Mouse (Mus musculus) induced T-regulatory cell, adult 2 months (primary cell): ENCODE data around the gene Atg4b.
"Not testable (repeated sequence)": the region's sequence is repeated elsewhere in the genome, so short reads cannot be mapped to it uniquely, and the experiment has no call there.

Experiments used
- DNase-seq: peaks from one replicate; pipeline ENCODE4 v3.0.0-alpha.2; 2012; ENCODE audit warnings: low read depth

Gene Atg4b

DNA sequence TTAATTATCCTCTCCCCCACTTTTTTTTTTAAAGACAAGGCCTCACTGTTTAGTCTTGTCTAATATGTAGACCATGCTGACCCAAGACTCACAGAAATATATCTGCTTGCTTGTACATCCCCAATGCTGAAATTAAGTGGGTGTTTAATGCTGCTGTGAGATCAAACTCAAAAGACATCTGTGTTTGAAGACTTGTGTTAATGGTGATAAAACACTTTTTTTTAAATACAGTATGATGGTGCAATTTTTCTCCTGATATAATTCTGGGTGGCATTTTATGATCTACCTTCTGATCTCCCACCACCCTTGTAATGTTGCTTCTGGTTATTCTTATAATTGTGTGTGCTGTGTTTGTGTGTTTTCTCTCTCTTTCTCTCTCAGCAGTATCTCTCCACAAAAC lies 4.9 kb downstream of the Atg4b start:
- peak; percentile 7 for DNase-seq

DNA sequence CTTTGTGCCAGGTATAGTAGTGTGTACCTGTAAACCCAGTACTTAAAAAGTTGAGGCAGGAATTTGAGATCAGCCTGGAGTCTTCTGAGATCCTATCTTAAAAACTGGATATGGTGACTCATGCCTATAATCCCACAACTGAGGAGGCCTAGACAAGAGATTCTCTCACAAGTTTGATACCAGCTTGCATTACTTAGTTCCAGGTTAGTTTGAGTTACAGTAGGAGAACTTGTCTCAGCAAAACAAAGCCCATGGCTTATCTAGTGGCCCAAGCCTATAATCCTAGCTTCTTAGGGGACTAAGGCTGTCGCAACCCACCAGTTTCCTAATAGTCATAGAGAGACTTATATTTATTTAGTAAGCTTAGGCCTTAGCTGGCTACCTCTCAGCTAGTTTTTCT lies 8.8 kb downstream of the Atg4b start:
- no peak for DNase-seq

DNA sequence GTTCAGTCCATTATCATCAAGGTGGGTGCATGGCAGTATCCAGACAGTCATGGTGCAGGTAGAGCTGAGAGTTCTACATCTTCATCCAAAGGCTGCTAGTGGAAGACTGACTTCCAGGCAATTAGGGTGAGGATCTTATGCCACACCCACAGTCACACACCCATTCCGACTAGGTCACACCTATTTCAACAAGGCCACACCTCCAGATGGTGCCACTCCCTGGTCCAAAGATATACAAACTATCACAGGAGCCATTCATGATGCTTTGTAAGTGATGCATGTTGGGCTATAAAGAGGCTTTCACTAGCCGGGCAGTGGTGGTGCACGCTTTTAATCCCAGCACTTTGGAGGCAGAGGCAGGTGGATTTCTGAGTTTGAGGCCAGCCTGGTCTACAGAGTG lies 12.2 kb downstream of the Atg4b start:
- not testable (repeated sequence) for DNase-seq

DNA sequence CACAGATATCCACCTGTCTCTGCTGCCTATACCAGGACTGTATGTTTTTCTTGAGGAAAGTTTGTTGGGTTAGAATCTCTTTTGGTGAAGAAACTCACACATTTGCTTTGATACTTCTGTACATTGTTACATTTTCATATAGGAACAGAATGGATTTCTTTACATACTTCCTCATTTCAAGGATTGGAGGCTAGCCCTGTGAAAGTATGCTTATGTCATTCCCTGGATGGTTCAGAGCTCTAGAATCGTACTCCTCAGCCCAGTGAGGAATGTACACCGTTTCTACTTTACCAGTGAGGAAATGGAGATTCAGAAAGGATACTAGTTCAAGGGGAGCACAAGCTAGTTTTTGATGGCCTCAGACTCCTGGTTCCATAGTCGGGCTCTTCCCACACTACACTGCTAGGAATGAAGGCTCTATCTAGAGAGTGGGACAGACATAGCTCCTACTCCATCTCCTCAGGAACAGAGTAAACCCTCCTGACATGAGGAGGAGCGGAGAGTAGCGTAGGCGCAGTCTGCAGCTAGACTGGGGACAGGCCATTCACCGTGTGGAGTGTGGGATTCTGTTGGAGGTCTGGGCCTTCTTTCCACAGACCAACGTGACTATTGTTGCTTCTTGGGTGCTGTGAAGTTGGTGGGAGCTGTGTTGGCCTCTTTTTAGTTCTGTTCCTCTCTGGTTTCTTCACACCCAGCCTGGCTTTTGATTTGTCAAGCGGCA lies 13.7 kb downstream of the Atg4b start:
- no peak for DNase-seq

DNA sequence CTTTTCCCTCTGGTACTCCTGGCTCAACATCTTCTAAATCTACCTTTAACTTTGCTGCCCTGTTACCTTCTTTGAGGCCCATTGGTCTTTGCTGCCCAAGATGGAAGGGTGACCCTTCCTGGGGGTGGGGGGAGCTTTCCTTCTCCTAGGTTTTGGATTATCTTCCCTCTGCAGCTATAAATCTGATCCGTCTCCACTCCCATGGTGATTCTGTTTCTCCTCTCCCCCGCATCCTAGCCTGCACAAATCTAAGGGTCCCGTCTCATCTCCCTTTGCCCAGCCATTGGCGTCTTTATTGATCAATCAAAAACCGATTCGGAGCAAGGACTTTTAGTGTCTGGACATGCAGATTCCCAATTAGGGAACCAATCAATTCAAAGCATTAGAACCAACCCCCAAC lies 16.3 kb downstream of the Atg4b start:
- DNase-seq = no peak

DNA sequence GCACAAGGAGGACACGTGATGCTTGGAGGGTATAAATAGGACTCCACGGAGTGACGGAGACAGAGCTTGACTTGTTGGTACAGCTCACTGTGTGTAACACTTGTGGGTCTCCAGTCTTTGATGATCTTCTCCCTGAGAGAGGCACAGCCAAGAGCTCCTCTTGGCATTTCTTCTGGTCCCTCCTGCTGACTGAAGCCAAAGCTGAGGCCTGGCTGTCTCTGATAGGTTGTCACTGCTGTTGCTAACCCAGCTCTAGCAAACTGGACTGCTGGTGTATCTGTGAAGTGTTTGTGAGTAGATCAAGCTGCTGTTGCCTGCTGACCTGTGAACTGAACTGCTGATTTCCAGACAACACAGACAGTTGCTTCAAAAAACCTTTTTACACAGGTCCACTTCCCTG lies 18.6 kb downstream of the Atg4b start:
- DNase-seq = no peak

DNA sequence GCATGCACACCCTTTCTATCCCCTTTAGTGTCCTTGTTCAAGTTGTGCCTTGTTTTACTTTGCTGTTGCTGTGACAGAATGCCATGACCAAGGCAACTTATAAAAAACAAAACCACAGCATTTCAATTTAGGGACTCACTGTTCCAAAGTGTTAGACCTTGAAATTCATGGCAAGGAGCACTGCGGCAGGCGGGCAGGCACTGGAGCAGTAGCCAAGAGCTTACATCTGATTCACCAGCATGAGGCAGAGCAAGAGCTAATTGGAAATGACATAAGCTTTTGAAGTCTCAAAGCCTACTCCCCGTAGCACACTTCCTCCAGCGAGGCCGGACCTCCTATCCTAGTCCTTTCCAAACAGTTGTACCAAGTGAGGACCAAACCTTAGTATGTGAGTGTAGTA lies 25.4 kb downstream of the Atg4b start:
- DNase-seq = no peak

DNA sequence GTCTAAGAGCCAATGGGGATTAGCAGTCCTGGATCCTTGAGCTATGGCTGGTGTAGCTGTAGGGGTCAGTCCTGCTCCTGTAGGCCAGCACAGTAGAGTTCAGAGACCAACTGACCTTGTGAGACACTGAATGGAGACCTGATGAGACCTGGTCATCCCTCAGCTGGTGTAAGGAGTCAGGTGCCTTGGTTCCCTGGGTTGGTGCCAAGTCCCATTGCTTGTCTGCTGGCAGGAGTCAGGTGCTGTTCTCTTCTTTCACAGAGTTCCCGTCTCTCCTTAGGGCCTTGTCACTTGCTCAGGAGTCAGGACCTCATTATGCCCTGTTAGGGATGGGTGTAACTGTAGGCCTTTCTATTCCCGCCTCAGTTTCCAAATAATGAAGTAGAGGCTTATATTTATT lies 35.6 kb downstream of the Atg4b start:
- DNase-seq = no peak

DNA sequence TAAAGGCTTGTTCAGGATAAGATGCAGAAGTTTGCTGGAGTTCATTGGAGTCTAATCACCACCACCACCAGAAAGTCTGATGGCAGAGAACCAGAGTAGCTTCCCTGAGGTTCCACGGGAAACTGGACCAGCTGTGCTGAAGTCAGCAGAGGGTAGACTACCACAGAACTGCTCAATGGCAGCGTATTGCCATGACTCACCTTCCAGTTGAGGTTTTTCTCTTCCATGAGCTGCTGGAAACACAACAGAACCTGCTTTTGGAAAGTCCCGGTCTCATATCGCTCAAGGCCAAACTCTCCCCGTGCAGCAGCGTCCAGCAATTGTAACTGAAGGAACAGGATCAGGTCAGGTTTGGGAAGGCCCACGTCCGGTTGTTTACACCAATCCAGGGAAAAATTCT lies 43.2 kb downstream of the Atg4b start:
- no peak for DNase-seq

DNA sequence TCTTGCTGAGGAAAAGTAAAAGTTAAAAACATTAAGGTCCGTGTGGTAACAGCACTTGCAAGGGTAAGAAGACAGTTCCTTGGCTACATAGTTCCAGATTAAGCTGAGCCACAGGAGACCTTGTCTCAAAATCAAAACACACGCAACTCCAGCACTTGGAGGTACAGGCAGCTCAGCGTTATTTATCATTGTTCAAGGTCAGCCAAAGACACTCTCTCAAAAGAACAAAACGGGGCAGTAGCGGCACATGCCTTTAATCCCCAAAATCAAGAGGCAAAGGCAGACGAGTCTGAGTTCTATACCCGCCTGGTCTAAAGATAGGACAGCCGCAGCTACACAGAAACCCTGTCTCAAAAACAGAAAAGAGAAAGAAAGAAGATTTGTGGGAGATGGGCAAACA lies 44.6 kb downstream of the Atg4b start:
- no peak for DNase-seq

DNA sequence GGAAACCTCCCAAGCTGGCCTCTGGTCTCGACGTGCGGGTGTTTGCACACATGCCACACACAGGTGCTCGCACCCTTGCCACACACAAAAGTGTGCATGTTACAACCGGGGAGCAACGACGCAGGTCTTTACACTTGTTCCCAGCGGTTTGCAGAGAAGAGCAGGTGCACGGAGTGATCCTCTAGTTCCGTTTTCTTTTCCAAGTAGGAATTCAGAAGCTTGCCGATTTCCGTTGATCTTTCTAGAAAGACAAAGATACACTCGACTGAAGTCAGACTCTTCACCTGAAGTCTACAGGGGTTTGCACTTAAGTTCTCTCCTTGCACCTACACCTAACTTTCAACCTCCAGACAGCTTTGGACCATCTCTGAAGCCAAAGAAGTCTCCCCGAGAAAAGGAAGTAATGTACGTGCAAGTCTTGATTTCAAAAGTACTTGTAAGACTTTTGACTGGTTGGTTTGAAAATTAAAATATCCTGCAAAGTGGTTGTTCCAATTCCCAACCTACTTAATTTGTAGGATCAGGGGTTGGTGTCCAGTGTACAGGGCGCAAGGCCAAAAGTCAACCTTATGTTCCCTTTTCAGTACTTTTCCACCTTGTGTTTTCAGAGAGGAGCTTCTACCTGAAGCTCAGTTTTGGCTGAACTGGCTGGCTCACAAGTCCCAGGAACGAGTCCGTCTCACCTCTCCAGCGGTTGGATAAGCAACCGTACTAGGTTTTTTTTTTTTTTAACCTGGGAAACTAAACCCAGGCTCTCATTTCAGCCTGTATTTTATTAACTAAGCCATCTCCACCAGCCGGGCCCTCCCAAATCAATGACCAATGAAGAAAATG lies 49.6 kb downstream of the Atg4b start:
- peak; percentile 41 for DNase-seq

DNA sequence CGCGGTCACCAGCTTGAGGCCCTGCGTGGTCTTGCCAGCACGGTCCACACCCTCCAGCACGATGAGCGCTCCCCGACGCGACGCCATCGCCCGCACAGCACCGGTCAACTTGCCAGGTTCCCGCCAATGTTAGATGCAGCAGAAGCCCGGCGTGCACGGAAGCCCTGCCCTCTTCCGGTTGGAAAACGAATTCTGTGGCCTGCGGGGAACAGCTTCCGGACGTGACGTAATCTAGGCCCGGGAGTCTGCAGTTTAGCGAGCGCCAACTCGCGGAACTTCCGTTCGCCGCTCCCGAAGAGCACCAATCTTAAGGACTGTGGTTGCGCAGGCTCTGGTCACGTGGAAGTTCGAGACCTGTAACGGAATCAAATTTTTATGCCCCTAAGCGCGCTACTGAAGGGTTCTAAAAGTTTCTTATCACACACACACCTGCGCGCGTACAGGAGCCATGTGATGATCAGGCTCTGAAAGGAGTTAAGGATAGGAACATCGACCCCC lies 50.5 kb downstream of the Atg4b start, which contains the start of gene Dtymk:
Gene Dtymk (minus strand): TSS at position 194 of the 498 bp plus-strand sequence.
- peak; percentile 98 for DNase-seq

DNA sequence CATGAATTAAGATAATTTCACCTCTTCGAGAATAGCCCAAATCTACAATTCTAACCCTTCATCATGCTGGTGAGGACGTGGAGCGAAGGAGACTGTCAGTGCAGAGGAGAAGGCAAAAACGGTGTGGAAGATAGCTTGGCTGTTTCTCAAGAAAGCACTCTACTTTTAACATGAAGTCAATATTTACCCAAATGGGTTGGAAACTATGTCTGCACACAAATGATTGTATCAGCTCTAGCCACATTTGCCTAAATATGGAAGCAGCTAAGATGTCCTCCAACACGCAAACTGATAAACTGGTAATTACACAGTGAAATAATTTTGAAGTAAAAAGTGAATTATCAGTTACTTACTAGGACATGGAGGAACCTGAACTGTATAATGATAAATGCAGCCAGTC lies 51.5 kb downstream of the Atg4b start:
- peak; percentile 50 for DNase-seq

DNA sequence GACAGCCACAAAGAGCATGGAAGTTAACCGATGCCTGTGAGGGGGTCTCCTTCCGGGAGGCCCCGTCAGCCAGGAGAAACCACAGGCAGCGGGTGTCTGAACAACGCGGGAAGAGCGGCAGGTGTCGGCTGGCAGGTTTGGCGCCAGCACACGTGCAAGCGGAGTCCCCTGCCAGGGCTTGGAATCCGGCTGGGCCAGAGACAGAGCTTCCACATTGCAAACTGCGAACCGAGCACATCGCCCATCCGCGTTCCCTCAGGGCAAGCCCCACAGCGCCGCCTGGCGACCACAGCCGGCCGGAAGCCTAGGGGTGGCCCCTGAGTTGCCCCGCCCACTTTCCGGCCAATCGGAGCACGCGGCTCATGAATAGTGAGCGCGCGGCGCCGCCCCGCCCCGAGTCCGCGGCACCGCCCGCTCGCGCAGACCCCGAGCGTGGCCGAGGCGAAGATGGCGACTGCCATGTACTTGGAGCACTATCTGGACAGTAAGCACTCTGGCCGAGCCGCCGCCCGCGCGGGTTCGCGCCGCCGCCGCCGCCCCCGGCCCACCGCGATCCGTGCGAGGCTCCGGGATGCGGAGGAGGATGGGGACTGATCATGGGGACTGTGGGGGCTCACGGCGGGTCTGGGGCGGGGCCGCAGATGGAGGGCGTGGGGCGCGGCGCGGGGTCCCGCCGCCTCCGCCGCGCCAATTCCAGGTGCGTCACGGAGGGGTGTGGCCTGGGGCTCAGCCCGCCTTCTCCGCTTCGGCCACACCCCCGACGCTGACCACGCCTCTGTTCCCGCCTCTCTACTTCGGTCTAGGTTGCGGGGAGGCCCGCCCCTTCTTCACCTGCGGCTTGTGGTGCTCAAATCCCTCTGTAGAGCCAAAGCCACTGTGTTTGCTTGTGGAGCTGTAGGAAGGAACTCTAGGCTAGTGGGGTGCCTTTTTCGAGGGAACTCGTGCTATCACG lies 52.5 kb downstream of the Atg4b start, which contains the start of gene Ing5:
Gene Ing5 (plus strand): TSS at position 410 of the 952 bp plus-strand sequence.
- DNase-seq = peak; percentile 98

DNA sequence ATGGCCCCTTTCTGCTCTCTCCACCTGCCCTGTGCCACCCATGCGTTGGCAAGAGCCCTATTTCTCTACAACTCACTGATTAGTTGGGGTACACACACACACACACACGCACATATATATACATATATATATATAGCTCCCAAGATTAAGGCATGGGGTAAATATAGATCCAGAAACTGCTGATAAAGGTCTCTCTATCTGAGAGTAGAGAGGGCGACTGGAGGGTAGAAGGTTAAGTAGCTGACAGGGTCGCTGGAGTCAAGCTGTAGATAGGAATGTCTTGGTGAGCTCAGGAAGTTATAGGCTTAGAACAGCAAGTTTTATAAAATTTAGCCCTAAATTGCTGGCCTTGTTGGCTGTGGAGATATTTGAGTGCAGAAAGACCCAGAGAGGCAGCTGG lies 53.5 kb downstream of the Atg4b start:
- peak; percentile 19 for DNase-seq

DNA sequence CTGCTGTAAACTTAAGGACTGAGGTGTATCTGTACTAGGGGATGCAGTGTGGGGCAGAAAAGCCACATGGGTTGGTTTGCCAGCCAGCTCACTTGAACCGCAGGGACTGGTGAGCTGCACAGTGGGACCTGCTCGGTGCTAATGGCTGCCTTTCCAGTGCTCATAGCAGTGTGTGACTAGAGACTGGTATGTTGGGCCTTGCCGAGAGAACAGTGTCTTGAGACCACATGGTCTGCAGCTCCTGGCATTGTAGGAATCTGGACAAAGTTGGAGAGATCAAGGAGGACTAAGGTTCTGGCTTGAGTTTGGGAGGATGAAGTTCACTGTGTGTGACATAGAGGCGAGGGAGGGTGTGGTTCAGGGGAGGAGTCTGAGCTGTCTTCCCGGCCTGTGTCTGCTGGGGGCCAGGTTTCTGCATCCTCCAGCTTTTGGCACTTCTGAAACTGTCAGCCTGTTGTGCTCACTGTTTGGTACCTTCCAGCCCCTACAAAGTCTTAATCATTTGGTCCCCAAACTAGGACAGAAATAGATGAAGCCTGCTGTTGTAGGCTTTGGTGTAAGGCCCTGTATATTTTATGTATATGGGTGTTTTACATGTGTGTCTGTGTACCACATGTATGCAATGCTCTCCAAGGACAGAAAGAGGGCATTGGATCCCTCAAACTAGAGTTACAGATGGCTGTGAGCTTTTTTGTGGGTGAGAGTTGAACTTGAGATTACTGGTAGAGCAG lies 54.1 kb downstream of the Atg4b start:
- DNase-seq = peak; percentile 32

DNA sequence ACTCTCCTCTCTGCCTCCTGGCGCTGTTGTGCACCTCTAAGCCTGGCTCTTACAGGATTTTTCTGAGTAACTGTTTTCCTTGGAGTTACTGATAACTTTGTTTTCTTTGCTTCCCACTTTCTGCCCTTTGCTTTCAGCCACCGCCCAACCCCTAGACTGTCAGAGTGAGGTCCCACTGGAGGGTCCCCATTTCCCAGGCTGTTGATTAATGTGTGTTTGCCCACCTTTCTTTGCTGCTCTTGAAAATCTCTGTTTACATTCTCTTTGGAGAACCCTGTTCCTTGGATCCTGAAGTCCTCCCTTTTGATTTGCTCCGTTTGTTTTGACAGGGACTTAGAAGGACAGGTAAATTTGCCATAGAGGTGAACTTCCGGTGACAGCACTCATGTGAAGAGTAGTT lies 57.6 kb downstream of the Atg4b start:
- DNase-seq = no peak

DNA sequence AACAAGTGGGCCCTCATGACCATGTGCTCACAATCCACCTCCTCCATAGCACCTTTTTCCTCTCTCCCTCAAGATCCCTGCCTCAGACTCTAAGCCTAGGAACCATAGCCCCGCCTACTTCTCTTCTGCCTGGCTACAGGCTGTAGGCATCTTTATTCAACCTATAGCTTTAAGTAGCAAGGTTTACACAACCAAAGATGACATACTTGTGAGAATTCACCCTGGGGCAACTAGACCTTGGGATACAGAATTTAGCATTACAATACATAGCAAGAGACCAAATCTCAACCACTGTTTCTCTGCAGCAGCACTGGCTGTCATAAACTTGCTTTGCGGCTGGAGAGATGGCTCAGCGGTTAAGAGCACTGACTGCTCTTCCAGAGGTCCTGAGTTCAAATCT lies 58.7 kb downstream of the Atg4b start:
- no peak for DNase-seq

DNA sequence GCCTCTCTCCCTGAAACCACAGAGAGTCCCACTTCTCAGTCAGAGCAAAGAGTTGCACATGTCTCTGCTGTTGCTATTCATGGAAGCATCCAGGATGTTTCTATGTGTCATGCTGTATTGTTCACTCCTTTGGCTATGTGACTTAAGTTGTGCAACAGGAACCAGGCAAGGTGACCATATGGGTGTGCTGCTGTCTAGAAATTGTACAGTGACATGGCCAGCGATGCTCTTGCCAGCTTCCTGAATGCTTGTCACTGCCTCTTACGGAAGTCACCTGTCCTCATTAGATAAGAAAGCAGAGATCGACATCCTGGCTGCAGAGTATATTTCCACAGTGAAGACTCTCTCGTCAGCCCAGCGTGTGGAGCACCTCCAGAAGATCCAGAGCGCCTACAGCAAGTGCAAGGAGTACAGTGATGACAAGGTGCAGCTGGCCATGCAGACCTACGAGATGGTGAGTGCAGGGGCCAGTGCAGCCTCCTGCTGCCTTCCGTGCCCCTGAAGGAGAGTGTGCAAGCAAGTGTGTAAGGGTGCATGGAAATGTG lies 60.3 kb downstream of the Atg4b start:
- DNase-seq = no peak

DNA sequence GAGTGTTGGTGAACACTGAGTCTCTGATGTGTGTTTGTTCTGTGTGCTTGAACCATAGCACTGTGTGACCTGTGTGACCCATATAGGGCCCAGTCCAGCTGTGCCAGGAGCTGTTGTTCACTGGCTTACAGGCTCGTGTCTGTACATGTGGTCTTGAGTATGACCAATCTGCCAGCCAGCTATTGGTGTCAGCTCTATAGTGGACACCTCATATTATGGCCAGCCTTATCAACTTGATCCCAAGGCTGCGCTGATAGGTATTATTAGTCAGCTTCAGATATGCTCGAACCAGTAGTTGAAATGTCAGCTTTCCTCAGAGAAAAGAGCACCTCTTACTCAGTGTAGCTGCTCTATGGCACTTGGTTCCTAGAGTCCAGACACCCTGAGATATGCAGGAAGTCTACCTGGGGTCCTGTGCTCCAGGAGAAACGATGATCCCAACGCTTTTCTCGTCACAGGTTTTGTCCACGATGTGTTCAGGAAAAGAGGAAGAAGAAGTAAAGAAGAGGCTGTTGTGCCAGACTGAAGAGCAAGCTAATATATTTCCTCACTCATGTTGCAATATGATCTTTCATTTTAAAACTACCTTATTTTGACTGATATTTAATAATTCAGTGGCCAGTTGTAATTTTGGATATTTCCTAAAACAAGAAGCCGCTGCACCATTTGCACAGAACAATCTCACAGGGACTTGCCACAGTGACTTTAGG lies 66.7 kb downstream of the Atg4b start:
- no peak for DNase-seq
